Mouse (Mus musculus): ENCODE data around the gene Pde1c.

Gene Pde1c

GRCm38 (mm10) chr6:56328103-56328502, 240.8 kb downstream of the Pde1c start:
- no peak for DNase-seq (ENCODE audit: low spot score)

DNA sequence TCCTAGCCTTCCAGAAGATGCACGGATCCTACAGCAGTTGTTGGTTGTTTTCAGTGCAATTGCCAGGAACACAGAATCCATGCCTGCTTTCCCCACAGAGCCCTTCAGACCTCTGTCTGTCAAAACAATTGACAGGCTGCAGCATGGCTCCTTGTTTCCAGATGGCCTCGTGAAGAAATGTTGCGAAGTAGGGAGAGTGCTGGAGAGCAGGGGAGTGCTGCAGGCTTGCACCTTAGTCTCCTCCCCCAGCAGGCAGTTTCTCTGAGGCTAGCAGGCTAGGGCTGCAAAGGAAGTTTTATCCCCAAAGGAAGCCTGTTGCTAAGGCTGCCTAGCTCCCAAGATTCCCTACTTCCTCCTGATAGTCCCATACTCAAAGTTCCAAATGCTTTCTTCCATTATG, 246.1 kb downstream of the Pde1c start:
- no peak for DNase-seq (ENCODE audit: low spot score)

GRCm38 (mm10) chr6:56310318-56310717, 258.6 kb downstream of the Pde1c start:
- DNase-seq (ENCODE audit: low spot score): no peak

DNA sequence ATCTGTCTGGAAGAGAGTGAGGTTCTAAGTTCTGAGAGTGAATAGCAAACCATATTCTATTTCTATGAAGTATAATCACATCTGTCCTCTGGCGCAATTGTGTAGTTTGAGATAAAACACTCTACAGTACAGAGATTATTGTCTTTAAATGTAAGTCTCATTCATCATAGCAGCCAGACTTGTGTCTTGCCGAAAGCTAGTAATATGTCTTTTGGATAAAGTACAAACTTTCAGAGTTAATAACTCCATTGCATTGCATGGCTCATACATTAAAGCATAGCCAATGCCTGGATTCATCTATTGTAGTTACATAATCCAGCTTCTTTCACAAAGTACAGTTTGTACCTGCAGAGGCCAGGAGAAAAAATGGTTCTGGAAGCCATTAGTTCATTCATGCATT, 262.8 kb downstream of the Pde1c start:
- no peak for DNase-seq (ENCODE audit: low spot score)

DNA sequence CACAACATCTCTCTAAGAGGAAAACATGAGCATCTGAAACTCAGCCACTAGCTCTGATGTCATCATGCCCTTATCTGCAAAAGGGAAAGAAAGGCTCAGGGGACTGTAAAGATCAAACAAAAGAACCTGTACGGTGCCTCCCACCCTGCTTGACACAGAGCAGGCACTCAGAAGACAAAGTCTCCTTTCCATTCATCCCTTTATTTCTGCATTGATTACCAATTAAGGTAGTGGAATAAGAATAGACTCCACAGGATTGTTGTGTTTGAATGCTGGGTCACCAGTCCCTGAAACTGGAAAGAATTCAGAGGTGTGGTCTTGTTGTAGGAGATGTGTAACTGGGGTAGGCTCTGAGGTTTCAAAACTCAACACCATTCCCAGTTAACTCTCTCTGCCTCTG, 276.7 kb downstream of the Pde1c start:
- DNase-seq (ENCODE audit: low spot score): no peak

GRCm38 (mm10) chr6:56289307-56289706, 279.6 kb downstream of the Pde1c start:
- no peak for DNase-seq (ENCODE audit: low spot score)

GRCm38 (mm10) chr6:56284821-56285220, 284.1 kb downstream of the Pde1c start:
- no peak for DNase-seq (ENCODE audit: low spot score)

DNA sequence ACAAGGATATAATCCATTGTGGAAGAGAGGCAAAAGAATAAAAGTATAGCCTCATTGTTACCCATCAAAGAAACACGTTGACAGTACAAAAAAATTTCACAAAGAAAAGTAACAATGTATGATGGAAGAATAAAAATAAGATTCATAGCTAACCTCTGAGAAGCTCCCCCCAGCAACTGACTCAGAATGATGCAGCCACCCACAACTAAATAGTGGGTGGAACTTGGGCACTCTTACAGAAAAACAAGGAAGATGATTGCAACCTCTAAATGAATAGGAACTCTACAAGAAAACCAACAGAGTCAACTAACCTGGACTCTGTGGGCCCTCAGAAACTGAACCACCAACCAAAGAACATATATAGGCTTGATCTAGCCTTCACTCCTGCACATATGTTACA, 293.4 kb downstream of the Pde1c start:
- no peak for DNase-seq (ENCODE audit: low spot score)

DNA sequence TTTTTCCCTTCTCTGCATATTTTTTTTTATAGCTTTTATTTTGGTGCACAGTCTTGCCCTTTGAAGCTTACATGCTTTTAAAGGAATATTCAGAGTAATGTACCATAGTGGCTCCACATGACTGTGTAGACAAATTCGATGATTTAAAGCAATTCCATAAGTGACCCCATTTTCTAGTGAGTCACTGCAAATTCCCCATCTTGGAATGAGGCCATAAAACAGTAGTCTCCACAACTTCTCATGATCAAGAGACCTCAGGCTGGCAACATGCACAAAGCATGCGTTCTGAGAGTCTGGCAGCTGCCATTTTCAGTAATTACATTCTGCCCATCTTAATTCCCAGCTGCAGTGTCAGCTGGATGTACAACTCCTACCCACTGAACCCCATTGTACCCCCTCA, 297.2 kb downstream of the Pde1c start:
- no peak for DNase-seq (ENCODE audit: low spot score)

DNA sequence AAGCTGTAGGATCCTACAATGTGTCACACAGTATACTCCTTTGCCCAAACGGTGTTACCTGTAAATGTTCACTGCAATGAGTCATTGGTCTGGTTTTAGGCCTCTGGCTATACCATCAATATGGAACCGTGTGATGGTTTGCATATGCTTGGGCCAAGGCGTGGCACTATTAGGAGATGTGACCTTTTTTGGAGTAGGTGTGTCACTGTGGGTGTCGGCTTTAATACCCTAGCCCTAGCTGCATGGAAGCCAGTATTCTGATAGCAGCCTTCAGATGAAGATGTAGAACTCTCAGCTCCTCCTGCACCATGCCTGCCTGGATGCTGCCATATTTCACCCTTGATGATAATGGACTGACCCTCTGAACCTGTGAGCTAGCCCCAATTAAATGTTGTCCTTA, 304.4 kb downstream of the Pde1c start:
- no peak for DNase-seq (ENCODE audit: low spot score)

GRCm38 (mm10) chr6:56260118-56260517, 308.8 kb downstream of the Pde1c start:
- DNase-seq (ENCODE audit: low spot score): no peak

DNA sequence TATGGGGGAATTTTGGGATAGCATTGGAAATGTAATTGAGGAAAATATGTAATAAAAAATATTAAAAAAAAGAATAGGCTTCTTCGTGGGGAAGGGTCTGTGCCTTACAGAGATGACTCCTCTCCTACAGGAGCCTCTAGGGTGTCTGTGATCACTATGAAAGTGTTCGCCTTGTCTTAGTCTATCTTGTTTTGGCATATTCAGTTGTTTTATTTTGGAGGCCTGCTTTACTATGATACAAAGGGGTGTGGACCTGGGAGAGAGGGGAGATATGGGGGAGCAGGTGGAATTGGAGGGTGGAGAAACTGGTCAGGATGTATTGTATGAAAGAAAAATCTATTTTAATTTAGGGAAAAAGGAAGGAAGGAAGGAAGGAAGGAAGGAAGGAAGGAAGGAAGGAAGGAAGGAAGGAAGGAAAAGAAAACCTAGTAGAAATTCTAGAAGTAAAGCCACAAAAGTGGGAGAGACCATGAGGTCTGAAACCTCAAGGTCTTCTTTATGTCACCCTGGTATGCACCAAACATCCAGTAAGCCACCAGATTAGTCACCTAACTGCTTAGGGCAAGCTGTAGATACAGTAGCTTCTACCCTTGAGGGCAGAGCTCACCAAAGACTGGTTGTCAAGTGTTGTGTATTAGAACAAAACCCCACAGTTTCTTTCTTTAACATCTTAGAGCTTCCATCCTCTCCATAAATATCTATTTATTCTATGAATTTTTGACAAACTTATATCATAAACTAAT, 311.2 kb downstream of the Pde1c start:
- DNase-seq (ENCODE audit: low spot score): no peak

DNA sequence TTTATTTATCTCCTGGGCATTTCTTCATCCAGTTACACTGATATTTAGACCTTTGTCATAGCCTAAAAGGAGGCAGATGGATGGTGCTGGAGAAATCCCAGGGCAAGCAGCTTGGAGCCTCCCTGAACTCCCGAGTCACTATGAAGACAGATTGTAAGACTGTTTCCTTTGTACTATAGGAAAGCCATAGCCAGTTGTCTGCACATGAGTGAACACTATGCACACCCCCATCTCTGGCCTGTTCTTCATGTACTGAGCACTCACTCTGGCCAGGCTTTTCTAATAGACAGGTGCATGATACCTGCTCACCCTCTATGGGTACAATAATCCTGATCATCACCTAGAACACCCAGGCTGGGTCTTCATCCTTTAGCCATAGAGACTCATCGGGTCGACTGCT, 318.8 kb downstream of the Pde1c start:
- no peak for DNase-seq (ENCODE audit: low spot score)

DNA sequence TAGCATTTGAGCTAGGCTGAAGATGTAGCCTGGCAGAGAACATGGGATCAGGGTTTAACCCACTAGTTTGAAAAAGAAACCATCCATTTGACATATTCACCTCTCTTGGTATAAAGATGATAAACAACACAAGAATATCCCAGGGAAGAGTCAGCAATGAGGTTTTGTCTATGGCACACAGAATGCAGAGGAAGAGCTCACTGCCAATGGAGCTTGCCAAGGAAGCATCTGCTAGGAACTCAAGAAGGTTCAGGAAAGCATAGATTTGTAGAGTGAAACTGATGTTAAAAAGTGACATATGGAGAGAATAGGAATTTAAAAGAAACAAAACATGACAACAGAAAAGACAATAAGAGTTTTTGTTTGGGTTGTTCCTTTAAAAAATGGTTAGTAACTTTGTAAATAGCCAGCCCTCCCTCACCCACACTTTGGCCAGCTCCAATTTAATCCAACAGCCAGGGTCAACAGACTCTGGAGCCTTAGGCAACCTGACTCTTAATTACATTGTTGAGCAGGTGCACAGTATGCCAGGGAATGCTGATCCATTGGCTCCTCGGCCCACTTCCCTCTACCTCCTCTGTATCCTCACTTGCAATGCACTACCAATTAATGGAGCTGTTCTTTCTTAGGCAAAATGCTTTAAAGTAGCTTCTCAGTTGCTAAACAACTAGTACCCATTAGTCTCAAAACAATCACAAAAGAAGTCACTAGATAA, 377.3 kb downstream of the Pde1c start:
- no peak for DNase-seq (ENCODE audit: low spot score)

- no peak for DNase-seq (ENCODE audit: low spot score)
Measured at GRCm38 (mm10) chr6:56176485-56176884, 392.4 kb downstream of the Pde1c start.

- no peak for DNase-seq (ENCODE audit: low spot score)
Measured at GRCm38 (mm10) chr6:56172172-56172571, 396.7 kb downstream of the Pde1c start.

GRCm38 (mm10) chr6:56168736-56169135, 400.2 kb downstream of the Pde1c start:
- DNase-seq (ENCODE audit: low spot score): no peak

DNA sequence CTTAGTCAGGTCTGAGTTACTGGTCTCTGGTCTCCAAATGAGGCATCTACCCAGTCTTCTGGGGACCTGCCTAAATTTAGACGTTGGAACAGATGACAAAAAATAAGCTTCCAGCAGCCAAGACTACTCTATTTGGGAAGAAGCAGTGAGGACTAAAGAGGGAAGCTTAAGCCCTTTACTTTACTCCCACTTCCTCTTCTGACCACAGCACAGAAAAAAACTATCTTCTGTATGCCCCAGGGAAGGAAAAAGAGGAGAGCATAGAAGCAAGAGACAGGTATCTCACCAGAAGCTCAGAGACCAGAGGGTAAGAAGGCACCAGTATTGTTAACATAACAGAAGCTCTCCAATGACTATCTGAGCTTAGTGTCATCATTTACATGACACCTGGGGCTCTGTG, 410.7 kb downstream of the Pde1c start:
- no peak for DNase-seq (ENCODE audit: low spot score)

- no peak for DNase-seq (ENCODE audit: low spot score)
Measured at GRCm38 (mm10) chr6:56156836-56157235, 412.1 kb downstream of the Pde1c start.

- DNase-seq (ENCODE audit: low spot score): no peak
Measured at GRCm38 (mm10) chr6:56130493-56131159, 438.3 kb downstream of the Pde1c start.

GRCm38 (mm10) chr6:56099520-56100101, 469.3 kb downstream of the Pde1c start:
- DNase-seq (ENCODE audit: low spot score): no peak

- DNase-seq (ENCODE audit: low spot score): no peak
Measured at GRCm38 (mm10) chr6:56098427-56098826, 470.5 kb downstream of the Pde1c start.

DNA sequence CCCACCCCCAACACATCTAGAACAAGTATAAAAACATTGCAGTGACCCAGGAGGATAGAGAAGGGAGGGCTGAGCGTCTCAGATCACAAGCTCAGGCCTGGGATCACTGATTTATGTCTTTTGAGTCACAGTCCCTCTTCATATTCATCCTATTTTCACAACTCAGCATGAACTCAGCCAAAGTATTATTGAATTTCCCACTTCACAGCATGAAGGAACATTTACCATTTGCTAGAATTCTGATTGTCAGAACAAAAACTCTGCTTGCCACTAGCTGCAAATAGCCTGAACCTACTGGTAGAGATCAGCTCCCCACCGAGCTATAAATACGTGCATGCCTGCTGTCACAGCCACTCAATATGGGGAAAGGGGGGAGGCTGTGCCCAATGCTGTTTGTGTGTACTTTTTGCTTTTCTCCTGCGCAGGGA, 492.5 kb downstream of the Pde1c start:
- DNase-seq (ENCODE audit: low spot score): no peak

Data from testis, postnatal 10 days (tissue).